Mouse (Mus musculus) lung, postnatal 0 days (tissue): ENCODE data around the gene Sept5.

Experiments
- CTCF ChIP-seq: IDR thresholded peaks from 2 replicates; pipeline ENCODE4 v1.5.1; 2016; ENCODE audit warnings: antibody characterized with exemption, mild to moderate bottlenecking
- EP300 ChIP-seq: IDR thresholded peaks from 2 replicates; pipeline ENCODE4 v1.6.1; 2016; ENCODE audit warnings: antibody characterized with exemption, mild to moderate bottlenecking, control low read depth

DNA sequence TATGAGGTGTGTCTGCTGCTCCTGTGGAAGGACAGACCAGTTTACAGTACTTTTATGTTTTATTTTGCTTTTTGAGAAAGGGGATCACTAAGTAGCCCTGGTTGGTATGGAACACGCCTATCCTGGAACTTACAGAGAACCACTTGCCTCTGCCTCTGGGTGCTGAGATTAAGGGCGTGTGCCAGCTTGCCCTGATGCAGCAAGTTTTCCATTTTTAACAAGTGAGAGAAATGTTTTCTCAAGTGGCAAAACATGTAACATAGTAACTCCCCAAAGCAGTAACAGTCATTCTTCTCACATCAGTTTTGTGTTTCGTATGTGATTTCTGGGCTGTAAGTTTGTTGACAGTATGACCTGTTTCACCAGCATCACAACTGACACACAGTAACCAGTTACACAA is 43.3 kb upstream of the Sept5 start:
- TF ChIP-seq CTCF (no peak), EP300 (no peak)
